Comparison of ENCODE assay signal across 7 mouse cellular contexts in genomic region chr11:75132278-75132677, GRCm38 (mm10). TPM values are rescaled to one million over a fixed set of nuclear protein-coding genes. Genes with fewer than 3 reads are reported as not detected.
DNase-seq lines count a peak whose midpoint lies in the region; ATAC-seq and TF ChIP-seq lines count a peak whose summit lies in the region.

No protein-coding gene starts in this region.

- no peak overlapping the region for H3K4me3 ChIP-seq in kidney, adult 2 months (ENCODE audit: insufficient read depth, low read depth, low read length)
- H3K4me3 ChIP-seq in kidney, embryonic 14.5 days (ENCODE audit: low read length) = no peak overlapping the region
- peak overlapping the region; percentile 15 for H3K4me3 ChIP-seq in cerebellum, adult 2 months (replicated peaks; ENCODE audit: insufficient read depth, low read depth, low read length)
- no peak overlapping the region for H3K4me3 ChIP-seq in heart, embryonic 13.5 days

- H3K36me3 ChIP-seq in kidney, adult 2 months (ENCODE audit: control insufficient read depth, insufficient read depth, low read length) = no peaks in the 10 kb centered on the region
- no peaks in the 10 kb centered on the region for H3K36me3 ChIP-seq in kidney, embryonic 14.5 days (ENCODE audit: control insufficient read depth, insufficient read depth, low read length)
- peaks cover 3% of the 10 kb centered on the region; the same call in 1 of the 2 replicates for H3K36me3 ChIP-seq in heart, embryonic 13.5 days

- no peak overlapping the region for H3K9ac ChIP-seq in kidney, embryonic 14.5 days (ENCODE audit: low read depth, low read length)
- peak overlapping the region; percentile 28; the same call in 1 of the 2 replicates for H3K9ac ChIP-seq in heart, embryonic 13.5 days

- no peak overlapping the region for H3K4me2 ChIP-seq in kidney, embryonic 14.5 days (replicated peaks; ENCODE audit: low read depth, low read length)
- H3K4me2 ChIP-seq in heart, embryonic 13.5 days = no peak overlapping the region

- DNase-seq in kidney, adult 2 months = peak; percentile 79
- peak; percentile 81 to 90 for DNase-seq in cerebellum, adult 2 months
- DNase-seq in layer of hippocampus, postnatal 36 days = peak; percentile 53 to 69
- peak; percentile 57 for DNase-seq in right cerebral cortex, postnatal 25 days
- no peak for DNase-seq in yolk sac, embryonic 10.5 days (ENCODE audit: low spot score)

- no peak overlapping the region for H3K27ac ChIP-seq in kidney, adult 2 months (ENCODE audit: insufficient read depth, low read depth, low read length)
- no peak overlapping the region for H3K27ac ChIP-seq in kidney, embryonic 14.5 days (ENCODE audit: low read depth, low read length)
- H3K27ac ChIP-seq in cerebellum, adult 2 months (ENCODE audit: insufficient read depth, low read length) = peak overlapping the region; percentile 26
- H3K27ac ChIP-seq in heart, embryonic 13.5 days (replicated peaks) = peak overlapping the region; percentile 2; the same call in 1 of the 2 replicates

- no peaks in the 10 kb centered on the region for H3K27me3 ChIP-seq in kidney, adult 2 months (replicated peaks; ENCODE audit: control insufficient read depth, insufficient read depth, low read length)
- H3K27me3 ChIP-seq in kidney, embryonic 14.5 days (ENCODE audit: control insufficient read depth, insufficient read depth, low read length) = no peaks in the 10 kb centered on the region
- H3K27me3 ChIP-seq in cerebellum, adult 2 months (ENCODE audit: control insufficient read depth, insufficient read depth, low read length) = no peaks in the 10 kb centered on the region
- H3K27me3 ChIP-seq in heart, embryonic 13.5 days (replicated peaks) = no peaks in the 10 kb centered on the region

- no peak for TF ChIP-seq POLR2A in kidney, adult 2 months (IDR thresholded peaks at IDR 0.05; ENCODE audit: low read depth, low read length)
- peak; percentile 22; the same call in 1 of the 2 replicates for TF ChIP-seq POLR2A in cerebellum, adult 2 months (IDR thresholded peaks at IDR 0.05; ENCODE audit: borderline replicate concordance, insufficient read depth, low read length)

- ATAC-seq in kidney, embryonic 14.5 days (ENCODE audit: low FRiP score, low TSS enrichment) = no peak
- ATAC-seq in heart, embryonic 13.5 days (ENCODE audit: extremely low read depth, insufficient number of reproducible peaks, low FRiP score, low TSS enrichment) = no peak

- WGBS in kidney, adult 2 months = 39% methylated on average over 5 of the region's 5 CpGs
- WGBS in kidney, embryonic 14.5 days = 87% methylated on average over 5 of the region's 5 CpGs
- WGBS in cerebellum, adult 2 months = 7% methylated on average over 5 of the region's 5 CpGs
- WGBS in heart, embryonic 13.5 days = 76% methylated on average over 5 of the region's 5 CpGs

- peak; percentile 47; the same call in 1 of the 2 replicates for TF ChIP-seq CTCF in kidney, adult 2 months (conservative IDR thresholded peaks at IDR 0.05; ENCODE audit: insufficient read depth, insufficient read length, low read depth, low read length)
- TF ChIP-seq CTCF in cerebellum, adult 2 months (IDR thresholded peaks at IDR 0.05; ENCODE audit: borderline replicate concordance, insufficient read depth, low read depth, low read length) = peak; percentile 43; the same call in 1 of the 2 replicates

- H3K4me1 ChIP-seq in kidney, adult 2 months (ENCODE audit: control insufficient read depth, insufficient read depth, low read length) = peaks cover 31% of the 10 kb centered on the region
- peaks cover 23% of the 10 kb centered on the region for H3K4me1 ChIP-seq in kidney, embryonic 14.5 days (ENCODE audit: control insufficient read depth, insufficient read depth, low read length)
- H3K4me1 ChIP-seq in cerebellum, adult 2 months (ENCODE audit: control insufficient read depth, insufficient read depth, low read length) = peaks cover 28% of the 10 kb centered on the region
- H3K4me1 ChIP-seq in heart, embryonic 13.5 days = peaks cover 38% of the 10 kb centered on the region

- H3K9me3 ChIP-seq in kidney, embryonic 14.5 days (ENCODE audit: control insufficient read depth, low read length) = no peaks in the 10 kb centered on the region
- no peaks in the 10 kb centered on the region for H3K9me3 ChIP-seq in heart, embryonic 13.5 days

RNA-seq across cellular contexts. Expression of gene Hic1, which starts 37.0 kb away (rescaled TPM):
- 8.6 and 12.6 TPM in 2 replicates for polyA plus RNA-seq in kidney, adult 2 months (2012; rRNA removed)
- polyA plus RNA-seq in kidney, embryonic 14.5 days (2014; fragmentation: Nextera tagmentation; extraction: Ambion mirVana) = 16.9 and 26.6 TPM in 2 replicates
- 3.0 and 3.7 TPM in 2 replicates for polyA plus RNA-seq in cerebellum, adult 2 months (2012; rRNA removed)
- 9.4 and 9.5 TPM in 2 replicates for polyA plus RNA-seq in heart, embryonic 13.5 days (2015; fragmentation: Nextera tagmentation; extraction: Ambion mirVana)
- 1 to 10 TPM; 2.8 to 3.6 TPM for total RNA-seq in layer of hippocampus, postnatal 36 days (2021)

RNA-seq across cellular contexts. Expression of gene Ovca2, which starts 46.4 kb away (rescaled TPM):
- polyA plus RNA-seq in kidney, adult 2 months (2012; rRNA removed) = 18.6 and 33.7 TPM in 2 replicates
- polyA plus RNA-seq in kidney, embryonic 14.5 days (2014; fragmentation: Nextera tagmentation; extraction: Ambion mirVana) = 33.3 and 33.4 TPM in 2 replicates
- 15.3 and 16.3 TPM in 2 replicates for polyA plus RNA-seq in cerebellum, adult 2 months (2012; rRNA removed)
- polyA plus RNA-seq in heart, embryonic 13.5 days (2015; fragmentation: Nextera tagmentation; extraction: Ambion mirVana) = 15.2 and 16.4 TPM in 2 replicates
- 10 to 100 TPM; 18.0 to 19.9 TPM for total RNA-seq in layer of hippocampus, postnatal 36 days (2021)

RNA-seq across cellular contexts. Expression of gene Dph1, which starts 58.8 kb away (rescaled TPM):
- 40.2 and 46.7 TPM in 2 replicates for polyA plus RNA-seq in kidney, adult 2 months (2012; rRNA removed)
- 25.7 and 29.2 TPM in 2 replicates for polyA plus RNA-seq in kidney, embryonic 14.5 days (2014; fragmentation: Nextera tagmentation; extraction: Ambion mirVana)
- polyA plus RNA-seq in cerebellum, adult 2 months (2012; rRNA removed) = 18.6 and 19.3 TPM in 2 replicates
- 19.3 and 21.3 TPM in 2 replicates for polyA plus RNA-seq in heart, embryonic 13.5 days (2015; fragmentation: Nextera tagmentation; extraction: Ambion mirVana)
- 10 to 100 TPM; 33.4 to 33.9 TPM for total RNA-seq in layer of hippocampus, postnatal 36 days (2021)

Comparison
In these comparisons a context has a peak if more than half of its experiments do, and no peak if none do; other contexts are left out.
1. H3K27ac ChIP-seq: peak in cerebellum, adult 2 months (single experiment) and heart, embryonic 13.5 days (single experiment); none in kidney, adult 2 months (single experiment) and kidney, embryonic 14.5 days (single experiment).